Mouse (Mus musculus): ENCODE results near the gene Prep.

GRCm38 (mm10) chr10:45204582-45204981 is 137.6 kb downstream of the Prep start:
- TF ChIP-seq POLR2A (IDR thresholded peaks at IDR 0.05; ENCODE audit: low read depth, low read length) (no peak), CTCF (conservative IDR thresholded peaks at IDR 0.05; ENCODE audit: insufficient read depth, insufficient read length, low read depth, low read length) (no peak)
